Mouse (Mus musculus): Measurements from ENCODE around the gene Fzr1.

- TF ChIP-seq POLR2A (IDR thresholded peaks at IDR 0.05; ENCODE audit: low read depth, low read length) (no peak), CTCF (conservative IDR thresholded peaks at IDR 0.05 in 1 of 2, IDR thresholded peaks at IDR 0.05 in 1 of 2; ENCODE audit: low read depth in 2 of 2, low read length in 2 of 2) (no peak), UBTF (IDR thresholded peaks at IDR 0.05; ENCODE audit: low read depth, low read length) (no peak), POLR2AphosphoS2 (IDR thresholded peaks at IDR 0.05; ENCODE audit: low read depth, low read length) (no peak), RAD21 (IDR thresholded peaks at IDR 0.05; ENCODE audit: low read depth, low read length) (no peak), ZNF384 (IDR thresholded peaks at IDR 0.05; ENCODE audit: low read depth, low read length) (no peak)
Observed at GRCm38 (mm10) chr10:81427327-81427726, 49.0 kb upstream of the Fzr1 start.
